ENCODE assay signal across 8 mouse cellular contexts in genomic region chr16:89960904-89961303, GRCm38 (mm10).
A peak's percentile ranks its signal among the peaks of the same experiment; 100 is the strongest.
DNase-seq lines count a peak whose midpoint lies in the region; ATAC-seq and TF ChIP-seq lines count a peak whose summit lies in the region.

No protein-coding gene starts in this region.

- peak overlapping the region; percentile 90 for H3K4me2 ChIP-seq in intestine, embryonic 16.5 days (ENCODE audit: low read depth, low read length)
- H3K4me2 ChIP-seq in neural tube, embryonic 12.5 days (replicated peaks): peak overlapping the region; percentile 66

- peaks cover 52% of the 10 kb centered on the region for H3K4me1 ChIP-seq in forebrain, embryonic 10.5 days
- H3K4me1 ChIP-seq in intestine, embryonic 16.5 days (ENCODE audit: control insufficient read depth, insufficient read depth, low read length): peaks cover 28% of the 10 kb centered on the region
- H3K4me1 ChIP-seq in neural tube, embryonic 12.5 days: peaks cover 21% of the 10 kb centered on the region

- H3K27me3 ChIP-seq in forebrain, embryonic 10.5 days (ENCODE audit: poor library complexity, severe bottlenecking): peaks cover 10% of the 10 kb centered on the region; the same call in 1 of the 2 replicates
- H3K27me3 ChIP-seq in intestine, embryonic 16.5 days (replicated peaks; ENCODE audit: control insufficient read depth, insufficient read depth, low read length): no peaks in the 10 kb centered on the region
- no peaks in the 10 kb centered on the region; the same call in 1 of the 2 replicates for H3K27me3 ChIP-seq in neural tube, embryonic 12.5 days (replicated peaks)

- TF ChIP-seq CTCF in left cerebral cortex, adult 2 months (IDR thresholded peaks at IDR 0.05): no peak

- no peak for ATAC-seq in intestine, embryonic 16.5 days
- ATAC-seq in neural tube, embryonic 12.5 days (ENCODE audit: low FRiP score, low read depth): no peak

- 27% methylated on average over 6 of the region's 8 CpGs for WGBS in forebrain, embryonic 10.5 days
- 16% methylated on average over 6 of the region's 8 CpGs for WGBS in intestine, embryonic 16.5 days
- WGBS in neural tube, embryonic 12.5 days: 27% methylated on average over 6 of the region's 8 CpGs

- no peak for DNase-seq in left cerebral cortex, adult 2 months (ENCODE audit: extremely low spot score in 1 of 2, low spot score in 2 of 2)
- no peak for DNase-seq in left cerebral cortex, adult 11 months (ENCODE audit: low spot score)
- DNase-seq in forebrain, embryonic 10.5 days (ENCODE audit: extremely low spot score, low spot score): no peak
- DNase-seq in layer of hippocampus, postnatal 36 days: no peak
- no peak for DNase-seq in left cerebral cortex, adult 8-10 months (ENCODE audit: low spot score in 2 of 2)
- no peak for DNase-seq in adrenal gland, postnatal 4 days (ENCODE audit: low spot score in 2 of 2)

- intact Hi-C loops in left cerebral cortex, adult 2 months (cut with DNase I): loop anchor here (2.0 kb wide), 2 partner anchors 62 to 126 kb away; no protein-coding TSS in a partner anchor

- peaks cover 7% of the 10 kb centered on the region; the same call in 1 of the 2 replicates for H3K9me3 ChIP-seq in forebrain, embryonic 10.5 days
- H3K9me3 ChIP-seq in intestine, embryonic 16.5 days (ENCODE audit: control insufficient read depth, low read length): peaks cover 7% of the 10 kb centered on the region; the same call in 1 of the 2 replicates
- no peaks in the 10 kb centered on the region for H3K9me3 ChIP-seq in neural tube, embryonic 12.5 days

- no peak overlapping the region for H3K27ac ChIP-seq in left cerebral cortex, adult 2 months
- no peak overlapping the region for H3K27ac ChIP-seq in forebrain, embryonic 10.5 days
- no peak overlapping the region for H3K27ac ChIP-seq in intestine, embryonic 16.5 days (ENCODE audit: low read length)
- no peak overlapping the region for H3K27ac ChIP-seq in neural tube, embryonic 12.5 days

- H3K4me3 ChIP-seq in left cerebral cortex, adult 2 months: peak overlapping the region; percentile 16; the same call in 1 of the 2 replicates
- H3K4me3 ChIP-seq in forebrain, embryonic 10.5 days: peak overlapping the region; percentile 56
- peak overlapping the region; percentile 53 for H3K4me3 ChIP-seq in intestine, embryonic 16.5 days (ENCODE audit: low read length)
- H3K4me3 ChIP-seq in neural tube, embryonic 12.5 days: peak overlapping the region; percentile 24

- H3K9ac ChIP-seq in intestine, embryonic 16.5 days (ENCODE audit: low read depth, low read length): no peak overlapping the region
- H3K9ac ChIP-seq in neural tube, embryonic 12.5 days: 0 out of 2 replicates have a peak overlapping the region, but pooled peaks have one; percentile 33

- H3K36me3 ChIP-seq in forebrain, embryonic 10.5 days (replicated peaks): peaks cover 14% of the 10 kb centered on the region
- H3K36me3 ChIP-seq in intestine, embryonic 16.5 days (ENCODE audit: control insufficient read depth, insufficient read depth, low read length): no peaks in the 10 kb centered on the region
- 0 out of 2 replicates have a peak, but pooled peaks cover 5% of the 10 kb centered on the region for H3K36me3 ChIP-seq in neural tube, embryonic 12.5 days
